Mouse (Mus musculus): ENCODE data around the gene Poglut1. TPM values are rescaled to one million over a fixed set of nuclear protein-coding genes. Genes with fewer than 3 reads are reported as not detected.
A peak's percentile ranks its signal among the peaks of the same experiment; 100 is the strongest.

Gene Poglut1
- total and polyA plus RNA-seq, 3 experiments, result 10.0 to 79.0 (median 35.0) TPM

DNA sequence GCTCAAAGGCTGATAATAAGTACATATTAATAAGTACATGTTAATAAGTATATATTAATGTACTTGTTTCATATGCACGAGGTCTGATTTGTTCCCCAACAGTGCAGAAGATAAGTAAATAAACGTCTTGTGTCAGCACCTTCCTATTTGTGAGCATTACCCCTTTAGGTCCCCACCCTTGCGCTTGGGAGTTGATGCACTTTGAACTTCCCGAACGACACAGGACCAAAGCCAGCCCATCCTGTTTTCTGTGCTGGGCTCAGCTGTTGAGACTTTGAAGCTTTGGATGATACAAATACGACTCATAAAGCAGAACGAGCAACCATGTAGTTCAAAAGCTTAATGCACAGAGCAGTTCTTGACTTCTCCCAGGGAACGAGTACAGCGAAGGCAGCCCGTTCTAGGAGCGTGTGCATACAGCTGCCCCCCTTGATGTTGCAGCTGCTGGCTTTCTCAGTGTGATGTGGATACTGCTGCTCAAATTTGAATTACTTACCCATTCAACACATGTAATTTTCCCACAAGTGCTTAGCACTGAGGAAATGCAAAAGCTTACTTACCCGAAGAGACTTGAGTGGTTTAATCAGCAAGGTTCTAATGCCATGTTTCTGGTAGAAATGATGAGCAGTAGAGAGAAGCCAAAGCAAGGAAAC lies 42.1 kb upstream of the Poglut1 start:
- no peak for ATAC-seq (ENCODE audit: extremely low read depth, insufficient number of reproducible peaks, low FRiP score, poor library complexity, severe bottlenecking)
- Histone ChIP-seq H3K4me1 (ENCODE audit: insufficient read depth, low read depth, low read length) (no peaks in the 10 kb centered on the region), H3K36me3 (replicated peaks) (peaks cover 71% of the 10 kb centered on the region), H3K9me3 (replicated peaks) (no peaks in the 10 kb centered on the region), H3K4me3 (ENCODE audit: low read depth, low read length) (no peak overlapping the region), H3K27me3 (ENCODE audit: insufficient read depth, low read length) (no peaks in the 10 kb centered on the region)
- DNase-seq (ENCODE audit: low spot score), result no peak
- TF ChIP-seq CTCF (IDR thresholded peaks at IDR 0.05; ENCODE audit: low read depth, low read length) (no peak), POLR2AphosphoS5 (IDR thresholded peaks at IDR 0.05; ENCODE audit: insufficient replicate concordance, low read depth, low read length) (no peak), GATA1 (IDR thresholded peaks at IDR 0.05; ENCODE audit: borderline replicate concordance, low read length) (no peak), TAL1 (conservative IDR thresholded peaks at IDR 0.05; ENCODE audit: low read depth, low read length) (no peak), GATA2 (IDR thresholded peaks at IDR 0.05; ENCODE audit: borderline replicate concordance, low read depth, low read length) (no peak)

DNA sequence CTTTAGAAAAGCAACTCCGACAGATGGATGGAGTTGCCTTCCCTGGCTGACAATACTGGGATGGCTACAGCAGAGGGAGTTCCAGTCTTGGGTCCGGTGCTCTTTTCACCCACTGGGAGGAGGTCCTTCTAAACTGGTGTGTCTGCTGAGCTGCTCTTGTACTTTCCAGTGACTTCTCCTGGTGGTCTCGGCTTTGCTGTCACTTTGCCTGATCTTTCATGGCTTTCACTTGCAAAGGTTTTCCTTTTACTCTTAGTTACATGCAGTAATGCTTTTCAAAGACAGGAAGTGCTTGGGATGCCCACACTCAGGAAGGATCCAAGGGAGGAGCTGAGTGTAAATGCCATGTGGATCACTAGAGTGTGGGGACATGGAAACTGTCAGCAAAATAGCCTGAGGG lies 41.4 kb upstream of the Poglut1 start:
- no peaks in the 10 kb centered on the region for H3K4me1 ChIP-seq (ENCODE audit: insufficient read depth, low read depth, low read length)
- H3K27me3 ChIP-seq (ENCODE audit: insufficient read depth, low read length), result no peaks in the 10 kb centered on the region
- ATAC-seq (ENCODE audit: extremely low read depth, insufficient number of reproducible peaks, low FRiP score, poor library complexity, severe bottlenecking) (no peak), DNase-seq (ENCODE audit: low spot score) (no peak)
- H3K9me3 ChIP-seq (replicated peaks), result no peaks in the 10 kb centered on the region
- H3K36me3 ChIP-seq (replicated peaks), result peaks cover 77% of the 10 kb centered on the region
- H3K4me3 ChIP-seq (ENCODE audit: low read depth, low read length), result no peak overlapping the region
- TF ChIP-seq GATA2 (IDR thresholded peaks at IDR 0.05; ENCODE audit: borderline replicate concordance, low read depth, low read length) (no peak), CTCF (IDR thresholded peaks at IDR 0.05; ENCODE audit: low read depth, low read length) (no peak), TAL1 (conservative IDR thresholded peaks at IDR 0.05; ENCODE audit: low read depth, low read length) (no peak), POLR2AphosphoS5 (IDR thresholded peaks at IDR 0.05; ENCODE audit: insufficient replicate concordance, low read depth, low read length) (no peak), GATA1 (IDR thresholded peaks at IDR 0.05; ENCODE audit: borderline replicate concordance, low read length) (no peak)

DNA sequence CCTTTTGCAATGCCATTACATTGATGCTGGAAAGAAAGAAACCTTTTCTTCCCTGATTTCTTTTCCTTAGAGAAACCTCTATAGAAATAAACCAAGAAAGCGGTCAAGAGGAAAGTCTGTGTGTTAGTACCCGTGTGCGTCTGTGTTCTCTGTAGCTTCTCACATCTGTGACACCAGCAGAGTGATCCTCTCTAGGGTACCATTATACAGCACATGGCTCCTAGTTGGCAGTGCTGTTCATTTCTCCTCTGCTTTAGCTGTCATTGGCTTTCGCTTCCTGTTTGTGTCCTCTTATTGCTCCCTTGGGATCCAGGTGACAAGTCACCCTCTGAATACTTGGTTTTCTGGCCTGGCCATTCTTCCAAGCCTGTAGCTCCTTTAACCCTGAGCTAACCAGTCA lies 37.5 kb upstream of the Poglut1 start:
- no peak for DNase-seq (ENCODE audit: low spot score)
- no peak overlapping the region for H3K4me3 ChIP-seq (ENCODE audit: low read depth, low read length)

DNA sequence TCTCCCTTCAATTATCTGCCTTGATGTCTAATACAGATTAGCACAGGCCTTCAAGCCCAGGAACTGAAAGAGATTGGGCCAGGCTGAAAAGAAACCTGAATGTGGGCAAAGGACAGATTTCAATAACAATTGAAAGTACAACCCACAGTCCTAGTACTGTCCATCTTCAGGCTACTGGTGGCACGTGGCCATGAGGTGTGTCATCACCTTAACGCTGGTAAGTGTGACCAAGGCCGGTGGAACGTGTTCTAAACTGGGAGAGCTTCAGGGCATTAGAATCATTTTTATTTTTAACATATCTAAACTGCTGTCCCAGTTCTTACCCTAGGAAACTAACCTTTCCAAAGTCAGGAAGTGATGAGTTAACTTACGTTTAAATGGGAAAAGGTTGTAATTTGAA lies 37.1 kb upstream of the Poglut1 start:
- no peaks in the 10 kb centered on the region for H3K27me3 ChIP-seq (ENCODE audit: insufficient read depth, low read length)
- H3K36me3 ChIP-seq (replicated peaks), result peaks cover 92% of the 10 kb centered on the region
- H3K4me1 ChIP-seq (ENCODE audit: insufficient read depth, low read depth, low read length), result peaks cover 18% of the 10 kb centered on the region
- ATAC-seq (ENCODE audit: extremely low read depth, insufficient number of reproducible peaks, low FRiP score, poor library complexity, severe bottlenecking) (no peak), DNase-seq (ENCODE audit: low spot score) (no peak)
- TF ChIP-seq TAL1 (conservative IDR thresholded peaks at IDR 0.05; ENCODE audit: low read depth, low read length) (no peak), CTCF (IDR thresholded peaks at IDR 0.05; ENCODE audit: low read depth, low read length) (no peak), GATA2 (IDR thresholded peaks at IDR 0.05; ENCODE audit: borderline replicate concordance, low read depth, low read length) (no peak), POLR2AphosphoS5 (IDR thresholded peaks at IDR 0.05; ENCODE audit: insufficient replicate concordance, low read depth, low read length) (no peak), GATA1 (IDR thresholded peaks at IDR 0.05; ENCODE audit: borderline replicate concordance, low read length) (no peak)
- no peaks in the 10 kb centered on the region for H3K9me3 ChIP-seq (replicated peaks)
- no peak overlapping the region for H3K4me3 ChIP-seq (ENCODE audit: low read depth, low read length)

More for the DNA sequence above, 37.5 kb upstream of the Poglut1 start:
- ATAC-seq (ENCODE audit: extremely low read depth, insufficient number of reproducible peaks, low FRiP score, poor library complexity, severe bottlenecking), result no peak
- Histone ChIP-seq H3K4me1 (ENCODE audit: insufficient read depth, low read depth, low read length) (peaks cover 18% of the 10 kb centered on the region), H3K9me3 (replicated peaks) (no peaks in the 10 kb centered on the region), H3K36me3 (replicated peaks) (peaks cover 92% of the 10 kb centered on the region), H3K27me3 (ENCODE audit: insufficient read depth, low read length) (no peaks in the 10 kb centered on the region)
- TF ChIP-seq GATA2 (IDR thresholded peaks at IDR 0.05; ENCODE audit: borderline replicate concordance, low read depth, low read length) (no peak), GATA1 (IDR thresholded peaks at IDR 0.05; ENCODE audit: borderline replicate concordance, low read length) (no peak), CTCF (IDR thresholded peaks at IDR 0.05; ENCODE audit: low read depth, low read length) (no peak)

DNA sequence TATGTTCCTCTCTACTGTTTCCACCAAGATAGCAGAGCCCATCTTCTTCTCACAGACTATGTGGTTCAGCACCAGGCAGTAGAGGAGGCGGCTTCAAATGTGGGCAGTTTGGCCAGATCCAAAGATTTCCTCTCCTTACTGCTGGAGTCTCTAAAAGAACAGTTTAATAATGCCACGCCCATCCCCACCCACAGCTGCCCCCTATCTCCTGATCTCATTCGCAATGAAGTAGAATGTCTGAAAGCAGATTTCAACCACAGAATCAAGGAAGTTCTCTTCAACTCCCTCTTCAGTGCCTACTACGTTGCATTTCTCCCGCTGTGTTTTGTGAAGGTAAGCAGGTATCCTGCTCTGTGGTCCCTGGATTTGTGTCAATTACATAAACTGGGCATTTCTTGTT lies 35.1 kb upstream of the Poglut1 start:
- Histone ChIP-seq H3K36me3 (replicated peaks) (peaks cover 95% of the 10 kb centered on the region), H3K4me3 (ENCODE audit: low read depth, low read length) (no peak overlapping the region; the same call in 1 of the 2 replicates), H3K4me1 (ENCODE audit: insufficient read depth, low read depth, low read length) (peaks cover 18% of the 10 kb centered on the region), H3K9me3 (replicated peaks) (no peaks in the 10 kb centered on the region), H3K27me3 (ENCODE audit: insufficient read depth, low read length) (no peaks in the 10 kb centered on the region)
- peak; percentile 81 for ATAC-seq (ENCODE audit: extremely low read depth, insufficient number of reproducible peaks, low FRiP score, poor library complexity, severe bottlenecking)
- no peak for TF ChIP-seq POLR2AphosphoS5 (IDR thresholded peaks at IDR 0.05; ENCODE audit: insufficient replicate concordance, low read depth, low read length)
- peak; percentile 72; the same call in 1 of the 2 replicates for TF ChIP-seq GATA2 (IDR thresholded peaks at IDR 0.05; ENCODE audit: borderline replicate concordance, low read depth, low read length)
- TF ChIP-seq GATA1 (IDR thresholded peaks at IDR 0.05; ENCODE audit: borderline replicate concordance, low read length), result no peak
- TF ChIP-seq TAL1 (conservative IDR thresholded peaks at IDR 0.05; ENCODE audit: low read depth, low read length), result no peak
- no peak for TF ChIP-seq CTCF (IDR thresholded peaks at IDR 0.05; ENCODE audit: low read depth, low read length)
- peak; percentile 6 for DNase-seq (ENCODE audit: low spot score)

DNA sequence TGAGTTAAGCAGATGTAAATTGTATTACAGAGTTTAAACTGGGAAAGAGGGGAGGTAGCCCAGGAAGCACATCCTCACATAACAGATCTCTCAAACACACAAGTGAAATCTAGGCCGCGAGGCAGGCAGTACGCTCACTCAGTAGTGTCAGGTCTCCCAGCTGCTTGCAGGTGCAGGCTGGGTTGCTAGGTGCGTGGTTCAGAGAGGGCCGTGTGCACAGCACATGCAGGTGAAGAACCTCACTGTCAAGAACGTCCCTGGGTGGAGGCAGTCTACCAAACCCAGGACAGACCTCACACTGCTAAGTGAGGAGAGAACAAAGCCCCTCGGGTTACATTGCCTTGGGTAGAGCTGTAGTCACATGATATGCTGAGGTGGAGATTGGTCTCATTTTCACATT lies 34.7 kb upstream of the Poglut1 start:
- TF ChIP-seq GATA2 (IDR thresholded peaks at IDR 0.05; ENCODE audit: borderline replicate concordance, low read depth, low read length) (no peak), GATA1 (IDR thresholded peaks at IDR 0.05; ENCODE audit: borderline replicate concordance, low read length) (no peak), TAL1 (conservative IDR thresholded peaks at IDR 0.05; ENCODE audit: low read depth, low read length) (no peak), POLR2AphosphoS5 (IDR thresholded peaks at IDR 0.05; ENCODE audit: insufficient replicate concordance, low read depth, low read length) (no peak), CTCF (IDR thresholded peaks at IDR 0.05; ENCODE audit: low read depth, low read length) (no peak)
- H3K9me3 ChIP-seq (replicated peaks), result no peaks in the 10 kb centered on the region
- no peak for ATAC-seq (ENCODE audit: extremely low read depth, insufficient number of reproducible peaks, low FRiP score, poor library complexity, severe bottlenecking)
- H3K36me3 ChIP-seq (replicated peaks), result peaks cover 94% of the 10 kb centered on the region
- H3K4me1 ChIP-seq (ENCODE audit: insufficient read depth, low read depth, low read length), result peaks cover 18% of the 10 kb centered on the region
- no peaks in the 10 kb centered on the region for H3K27me3 ChIP-seq (ENCODE audit: insufficient read depth, low read length)
- H3K4me3 ChIP-seq (ENCODE audit: low read depth, low read length), result peak overlapping the region; percentile 23; the same call in 1 of the 2 replicates
- no peak for DNase-seq (ENCODE audit: low spot score)
